Mouse (Mus musculus) heart, adult 11 months (tissue): Measurements from ENCODE around the gene Dera.

Experiments
- DNase-seq: peaks from one replicate; pipeline ENCODE4 v3.0.0; 2022

Dera gene

DNA sequence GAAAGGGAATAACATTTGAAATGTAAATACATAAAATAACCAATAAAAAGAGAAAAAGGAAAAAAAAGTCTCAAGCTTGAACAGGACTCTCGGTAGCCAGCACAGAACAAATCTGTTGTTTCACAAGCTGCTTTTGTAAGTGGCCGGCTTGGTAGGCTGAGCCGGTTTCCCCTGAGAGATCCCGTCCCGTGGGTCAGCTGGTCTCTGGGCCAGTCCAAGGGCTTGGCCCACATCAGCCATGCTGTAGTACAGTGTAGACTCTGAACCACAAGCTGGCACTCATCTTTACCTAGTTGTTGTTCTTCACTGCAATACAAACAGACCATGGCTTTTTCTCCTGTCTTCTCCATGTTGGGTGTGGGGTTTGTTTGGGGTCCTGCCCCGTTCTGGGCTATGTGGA lies 53.0 kb downstream of the Dera start:
- DNase-seq, result peak; percentile 86

- peak; percentile 54 for DNase-seq
Measured at GRCm38 (mm10) chr6:137808706-137809105, 54.4 kb downstream of the Dera start.

- no peak for DNase-seq
Measured at GRCm38 (mm10) chr6:137810136-137810535, 55.8 kb downstream of the Dera start.

DNA sequence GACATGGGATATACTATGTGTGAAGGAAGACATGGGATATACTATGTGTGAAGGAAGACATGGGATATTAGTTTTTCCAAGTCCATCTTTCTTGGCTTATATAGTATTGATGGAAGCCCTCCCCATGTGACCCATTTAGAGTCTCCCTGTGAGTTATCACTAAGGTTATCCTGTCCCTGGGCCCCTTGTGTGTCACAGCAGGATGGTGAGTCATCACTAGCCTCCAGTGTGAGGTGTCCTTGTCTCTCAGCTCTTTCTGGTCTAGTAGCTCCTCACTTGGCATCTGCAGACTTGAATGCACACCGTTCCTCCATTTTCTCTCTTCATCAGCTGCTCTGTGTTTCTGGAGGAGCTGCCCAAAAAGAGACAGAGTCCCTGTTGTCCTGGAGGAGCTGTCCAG lies 59.7 kb downstream of the Dera start:
- DNase-seq, result no peak

GRCm38 (mm10) chr6:137816508-137816907 lies 62.2 kb downstream of the Dera start:
- no peak for DNase-seq

GRCm38 (mm10) chr6:137822550-137822949 lies 68.2 kb downstream of the Dera start:
- DNase-seq, result peak; percentile 64

- DNase-seq, result peak; percentile 66
Measured at GRCm38 (mm10) chr6:137824046-137825021, 70.0 kb downstream of the Dera start.

DNA sequence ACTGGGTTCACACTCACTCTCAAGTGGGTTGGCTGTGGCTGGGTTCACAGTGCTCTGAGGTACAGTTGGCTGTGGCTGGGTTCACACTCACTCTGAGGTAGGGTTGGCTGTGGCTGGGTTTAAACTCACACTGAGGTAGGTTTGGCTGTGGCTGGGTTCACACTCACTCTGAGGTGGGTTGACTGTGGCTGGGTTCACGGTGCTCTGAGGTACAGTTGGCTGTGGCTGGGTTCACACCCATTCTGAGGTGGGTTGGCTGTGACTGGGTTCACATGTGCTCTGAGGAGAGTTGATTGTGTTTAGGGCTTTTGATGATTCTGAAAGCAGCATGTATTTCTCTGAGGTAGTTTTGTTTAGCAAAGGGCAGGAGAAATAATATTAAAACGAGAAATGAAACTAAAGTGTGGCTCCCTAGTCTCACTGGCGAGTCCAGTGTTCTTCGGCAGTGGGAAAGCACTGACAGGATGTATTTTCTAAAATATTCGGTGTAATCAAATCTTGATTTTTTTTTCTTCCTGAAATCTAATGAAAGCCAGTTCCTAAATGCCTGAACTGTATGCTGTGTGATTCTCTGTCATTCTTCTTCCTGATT lies 70.8 kb downstream of the Dera start:
- DNase-seq, result peak; percentile 63

DNA sequence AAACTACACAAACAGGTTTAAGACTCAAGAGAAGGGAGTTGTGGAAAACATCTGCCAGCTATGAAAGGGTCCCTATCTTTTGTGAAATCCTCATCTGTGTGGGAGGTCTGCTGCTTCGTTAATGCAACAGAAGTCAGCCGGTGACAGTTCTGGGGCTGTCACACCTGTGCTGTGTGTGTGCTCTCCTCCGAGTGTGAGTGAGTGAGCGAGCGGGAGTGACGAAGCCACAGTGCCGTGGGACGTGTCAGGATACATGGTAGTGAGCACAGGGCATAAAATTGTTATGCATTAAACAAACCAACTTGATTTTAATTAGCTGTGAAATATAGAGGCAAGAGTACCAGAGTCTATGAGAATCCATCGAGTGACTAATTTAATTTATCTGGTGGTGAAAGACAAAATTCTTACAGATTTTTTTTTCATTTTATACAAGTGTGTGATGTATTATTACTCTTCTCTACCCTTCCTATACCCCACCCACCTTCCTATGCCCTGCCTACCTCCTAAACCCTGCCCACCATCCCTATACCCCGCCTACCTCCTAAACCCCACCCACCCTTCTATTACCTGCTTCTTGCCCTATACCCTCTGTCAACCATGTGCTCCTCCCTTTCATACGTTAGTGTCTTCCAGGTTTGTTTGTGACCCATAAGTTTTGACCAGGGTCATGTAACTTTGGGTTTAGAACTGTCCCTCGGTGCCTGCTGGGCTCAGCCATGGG lies 74.9 kb downstream of the Dera start:
- no peak for DNase-seq

DNA sequence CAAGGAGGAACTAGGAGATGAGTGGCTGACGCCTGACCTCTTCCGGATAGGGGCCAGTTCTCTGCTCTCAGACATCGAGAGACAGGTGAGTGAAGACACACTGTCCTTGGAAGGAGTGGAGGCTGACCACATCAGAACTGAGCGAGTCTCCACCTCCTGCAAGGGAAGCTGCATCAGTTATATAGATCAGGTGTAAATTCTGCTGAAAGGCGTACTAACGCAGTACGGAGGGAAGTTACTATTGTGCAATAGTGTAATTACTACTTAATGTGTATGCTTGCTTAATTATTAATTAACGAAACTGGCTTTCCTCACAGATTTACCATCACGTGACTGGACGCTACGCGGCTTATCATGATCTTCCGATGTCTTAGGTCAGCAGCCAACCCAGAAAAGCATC lies 82.5 kb downstream of the Dera start:
- no peak for DNase-seq

DNA sequence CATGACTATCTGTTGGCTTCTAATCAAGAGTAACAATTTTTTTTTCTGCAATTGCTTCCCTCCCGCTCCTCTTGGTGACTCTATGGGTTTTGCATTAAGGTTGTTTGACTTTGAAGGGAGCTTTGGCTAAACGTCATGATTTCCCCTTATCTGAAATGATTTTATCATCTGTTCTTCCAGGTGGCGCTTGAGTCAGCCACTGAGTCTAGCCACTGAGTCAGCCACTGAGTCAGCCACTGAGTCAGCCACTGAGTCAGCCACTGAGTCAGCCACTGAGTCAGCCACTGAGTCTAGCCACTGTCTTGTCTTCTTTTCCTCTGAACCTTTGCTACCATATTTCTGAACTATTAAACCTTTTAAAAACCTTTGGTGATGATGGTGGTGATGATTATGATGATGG lies 89.0 kb downstream of the Dera start:
- no peak for DNase-seq

DNA sequence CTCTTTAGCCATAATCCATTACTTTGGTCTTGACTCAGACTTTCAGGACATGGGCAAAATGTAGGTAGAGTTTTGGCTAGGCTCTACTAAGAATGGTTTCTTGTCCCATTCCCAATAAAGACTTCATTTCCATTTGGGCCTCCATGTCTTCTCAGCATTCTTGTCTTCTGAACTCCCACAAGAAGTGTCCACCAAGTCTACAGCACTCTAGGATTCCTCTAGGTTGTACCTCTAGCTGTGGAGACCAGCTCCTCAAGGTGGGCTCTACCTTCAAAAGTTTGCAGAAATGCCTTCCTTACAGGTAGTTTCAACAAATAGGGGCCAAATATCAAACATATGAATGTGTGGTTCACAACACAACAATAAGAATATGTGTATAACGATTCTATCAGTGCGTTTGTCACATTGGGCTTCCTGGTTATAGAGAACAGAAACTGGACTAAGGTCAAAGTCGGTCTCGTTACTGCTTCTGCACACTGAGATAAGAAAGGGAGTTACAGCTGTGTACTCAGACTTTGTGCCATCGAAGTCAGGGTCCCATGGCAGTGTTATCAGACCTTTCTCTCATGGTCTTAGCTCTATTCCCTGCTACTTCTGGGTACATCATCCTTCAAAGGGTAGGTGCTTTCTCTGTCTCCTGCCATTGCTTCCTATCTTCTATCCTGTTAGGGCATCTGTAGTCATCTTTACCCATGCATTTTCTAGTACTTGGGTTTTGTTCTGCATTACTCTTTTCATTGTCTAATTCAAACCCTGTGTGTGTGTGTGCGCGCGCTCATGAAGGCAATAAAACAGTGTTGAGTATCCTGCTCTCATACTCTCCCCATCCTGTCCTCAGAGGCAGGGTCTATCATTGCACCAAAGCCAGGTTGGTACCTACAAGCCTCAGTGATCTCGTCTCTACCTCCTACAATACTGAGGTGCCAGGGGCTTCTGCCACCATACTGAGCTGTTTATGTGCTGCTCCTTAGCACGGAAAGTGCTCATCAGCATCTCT lies 103.2 kb downstream of the Dera start:
- DNase-seq, result peak; percentile 44

GRCm38 (mm10) chr6:137869903-137870580 lies 115.7 kb downstream of the Dera start:
- no peak for DNase-seq

DNA sequence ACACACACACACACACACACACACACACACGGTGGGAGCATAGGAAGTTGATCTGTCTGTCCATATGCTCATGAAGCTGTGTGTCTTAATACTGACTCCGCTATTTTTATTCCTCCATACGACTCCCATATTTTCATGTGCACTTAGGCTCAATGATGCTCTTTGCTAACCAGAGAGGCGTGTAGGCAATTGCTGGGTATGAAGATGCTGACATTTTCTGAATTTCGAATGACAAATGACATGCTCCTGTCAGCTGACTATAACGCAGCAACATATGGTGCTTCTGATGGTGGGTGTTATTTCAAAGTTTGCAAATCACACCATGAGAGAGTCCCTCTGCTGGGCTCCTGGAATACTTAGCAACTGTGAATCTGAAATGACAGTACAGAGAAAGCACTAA lies 116.3 kb downstream of the Dera start:
- no peak for DNase-seq

GRCm38 (mm10) chr6:137872055-137872735 lies 117.8 kb downstream of the Dera start:
- no peak for DNase-seq

- no peak for DNase-seq
Measured at GRCm38 (mm10) chr6:137874471-137875244, 120.3 kb downstream of the Dera start.

- DNase-seq, result no peak
Measured at GRCm38 (mm10) chr6:137885644-137886043, 131.3 kb downstream of the Dera start.

- DNase-seq, result no peak
Measured at GRCm38 (mm10) chr6:137886210-137886979, 132.0 kb downstream of the Dera start.

DNA sequence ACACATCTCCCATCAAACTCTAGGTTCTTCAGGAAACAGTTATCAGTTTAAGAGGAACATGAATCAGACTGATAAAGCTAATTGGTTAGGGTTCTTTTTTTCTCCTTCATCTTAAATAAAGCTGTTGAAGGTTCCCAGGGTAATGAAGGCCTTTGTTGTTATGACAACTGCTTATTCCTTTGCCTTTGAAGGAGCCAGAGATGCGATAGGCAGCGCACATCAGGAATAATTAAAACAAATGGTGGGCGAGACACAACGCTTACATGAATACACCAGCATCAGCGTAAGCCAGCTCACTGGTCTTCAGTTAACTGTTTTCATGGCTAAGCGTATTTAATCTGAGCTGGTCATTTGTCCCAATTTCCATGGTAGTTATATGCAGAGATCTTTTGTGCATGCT lies 132.9 kb downstream of the Dera start:
- no peak for DNase-seq
